Comparison of ENCODE assay signal across 8 mouse cellular contexts in the genomic region with DNA sequence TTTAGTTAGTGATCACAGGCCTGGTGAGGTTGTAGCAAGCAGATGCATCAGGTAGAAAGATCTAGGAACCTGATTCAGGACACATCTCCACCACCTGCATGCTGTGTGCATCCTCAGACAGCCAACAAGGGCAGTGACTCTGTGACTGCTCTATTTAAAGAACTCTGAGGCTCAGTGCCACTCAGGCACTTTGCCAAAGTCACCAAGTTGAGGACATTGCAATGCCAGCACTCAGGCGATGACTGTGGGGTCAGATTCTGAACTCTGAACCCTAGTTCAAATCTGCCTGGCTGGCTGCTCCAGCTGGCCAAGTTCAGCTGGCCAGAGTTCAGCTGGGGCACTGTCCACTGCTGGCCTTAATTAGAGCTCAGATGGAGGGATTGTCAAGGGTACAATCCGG. TPM values are rescaled to one million over a fixed set of nuclear protein-coding genes. Genes with fewer than 3 reads are reported as not detected.
DNase-seq lines count a peak whose midpoint lies in the region; ATAC-seq and TF ChIP-seq lines count a peak whose summit lies in the region.

No protein-coding gene starts in this region.

- ATAC-seq in cerebellum, adult (ENCODE audit: insufficient number of reproducible peaks, low FRiP score, low TSS enrichment): no peak
- ATAC-seq in heart, embryonic 11.5 days (replicated peaks; ENCODE audit: insufficient number of reproducible peaks, low FRiP score, low TSS enrichment): no peak
- ATAC-seq in forebrain, embryonic 13.5 days: no peak
- ATAC-seq in midbrain, embryonic 16.5 days: no peak

- no peak; the same call in 1 of the 2 replicates for TF ChIP-seq CTCF in cerebellum, adult 2 months (IDR thresholded peaks at IDR 0.05; ENCODE audit: borderline replicate concordance, insufficient read depth, low read depth, low read length)

- H3K9me3 ChIP-seq in heart, embryonic 11.5 days (replicated peaks; ENCODE audit: control insufficient read depth, low read length): no peaks in the 10 kb centered on the region
- no peaks in the 10 kb centered on the region for H3K9me3 ChIP-seq in forebrain, embryonic 13.5 days (replicated peaks)
- H3K9me3 ChIP-seq in midbrain, embryonic 16.5 days (replicated peaks; ENCODE audit: control insufficient read depth, low read length, poor library complexity, severe bottlenecking): no peaks in the 10 kb centered on the region

- H3K27ac ChIP-seq in cerebellum, adult 2 months (ENCODE audit: insufficient read depth, low read length): peak overlapping the region; percentile 67; the same call in 1 of the 2 replicates
- H3K27ac ChIP-seq in heart, embryonic 11.5 days (ENCODE audit: low read depth, low read length): peak overlapping the region; percentile 22; the same call in 1 of the 2 replicates
- H3K27ac ChIP-seq in forebrain, embryonic 13.5 days: no peak overlapping the region
- no peak overlapping the region for H3K27ac ChIP-seq in midbrain, embryonic 16.5 days (ENCODE audit: low read length)

- WGBS in cerebellum, adult 2 months: 17% methylated on average over 2 of the region's 2 CpGs
- WGBS in heart, embryonic 11.5 days (ENCODE audit: insufficient replicate concordance): 60% methylated on average over 2 of the region's 2 CpGs
- WGBS in forebrain, embryonic 13.5 days: 93% methylated on average over 2 of the region's 2 CpGs
- WGBS in midbrain, embryonic 16.5 days: 91% methylated on average over 2 of the region's 2 CpGs

- peak in 1 of 2 experiments; percentile 28 for DNase-seq in cerebellum, adult 2 months
- peak; percentile 42 to 52 for DNase-seq in adrenal gland, adult 18-20 months (ENCODE audit: low spot score in 2 of 2)
- DNase-seq in lung, adult 18-20 months: peak; percentile 83 to 87
- no peak for DNase-seq in left cerebral cortex, adult 11 months (ENCODE audit: low spot score)

- H3K4me1 ChIP-seq in cerebellum, adult 2 months (ENCODE audit: control insufficient read depth, insufficient read depth, low read length): peaks cover 6% of the 10 kb centered on the region; the same call in 1 of the 2 replicates
- peaks cover 14% of the 10 kb centered on the region for H3K4me1 ChIP-seq in heart, embryonic 11.5 days (ENCODE audit: control insufficient read depth, insufficient read depth, low read length)
- no peaks in the 10 kb centered on the region for H3K4me1 ChIP-seq in forebrain, embryonic 13.5 days
- no peaks in the 10 kb centered on the region for H3K4me1 ChIP-seq in midbrain, embryonic 16.5 days (ENCODE audit: control insufficient read depth, insufficient read depth, low read length)

- H3K36me3 ChIP-seq in heart, embryonic 11.5 days (ENCODE audit: control insufficient read depth, insufficient read depth, low read length): no peaks in the 10 kb centered on the region
- H3K36me3 ChIP-seq in forebrain, embryonic 13.5 days (ENCODE audit: poor library complexity, severe bottlenecking): no peaks in the 10 kb centered on the region
- no peaks in the 10 kb centered on the region for H3K36me3 ChIP-seq in midbrain, embryonic 16.5 days (ENCODE audit: control insufficient read depth, insufficient read depth, low read length)

- H3K4me2 ChIP-seq in heart, embryonic 11.5 days: no peak overlapping the region
- no peak overlapping the region for H3K4me2 ChIP-seq in forebrain, embryonic 13.5 days
- no peak overlapping the region for H3K4me2 ChIP-seq in midbrain, embryonic 16.5 days (ENCODE audit: low read length)

- no peaks in the 10 kb centered on the region for H3K27me3 ChIP-seq in cerebellum, adult 2 months (ENCODE audit: control insufficient read depth, insufficient read depth, low read length)
- no peaks in the 10 kb centered on the region for H3K27me3 ChIP-seq in heart, embryonic 11.5 days (ENCODE audit: control insufficient read depth, insufficient read depth, low read length)
- H3K27me3 ChIP-seq in forebrain, embryonic 13.5 days: no peaks in the 10 kb centered on the region
- no peaks in the 10 kb centered on the region for H3K27me3 ChIP-seq in midbrain, embryonic 16.5 days (ENCODE audit: control insufficient read depth, insufficient read depth, low read depth, low read length)

- TF ChIP-seq POLR2A in cerebellum, adult 2 months (IDR thresholded peaks at IDR 0.05; ENCODE audit: borderline replicate concordance, insufficient read depth, low read length): no peak

- H3K4me3 ChIP-seq in cerebellum, adult 2 months (replicated peaks; ENCODE audit: insufficient read depth, low read depth, low read length): no peak overlapping the region
- no peak overlapping the region for H3K4me3 ChIP-seq in heart, embryonic 11.5 days (ENCODE audit: low read depth, low read length)
- H3K4me3 ChIP-seq in forebrain, embryonic 13.5 days: no peak overlapping the region
- no peak overlapping the region for H3K4me3 ChIP-seq in midbrain, embryonic 16.5 days (ENCODE audit: low read depth, low read length)

- H3K9ac ChIP-seq in heart, embryonic 11.5 days (ENCODE audit: low read depth, low read length): no peak overlapping the region
- no peak overlapping the region for H3K9ac ChIP-seq in forebrain, embryonic 13.5 days
- no peak overlapping the region for H3K9ac ChIP-seq in midbrain, embryonic 16.5 days (ENCODE audit: low read depth, low read length)

RNA-seq across cellular contexts. Expression of a gene that starts 22.3 kb away (rescaled TPM):
- polyA plus RNA-seq in cerebellum, adult 2 months (2012; rRNA removed): 119 and 125 TPM in 2 replicates
- 100 to 1,000 TPM; 100 to 109 TPM for total RNA-seq in adrenal gland, adult 18-20 months (2021)
- polyA plus RNA-seq in heart, embryonic 11.5 days (2014; fragmentation: Nextera tagmentation; extraction: Ambion mirVana): 80.5 and 84.1 TPM in 2 replicates
- 50.9 and 53.9 TPM in 2 replicates for polyA plus RNA-seq in forebrain, embryonic 13.5 days (2015; fragmentation: Nextera tagmentation; extraction: Ambion mirVana)
- polyA plus RNA-seq in midbrain, embryonic 16.5 days (2015; fragmentation: Nextera tagmentation; extraction: Ambion mirVana): 72.3 and 82.7 TPM in 2 replicates

RNA-seq across cellular contexts. Expression of a gene that starts 34.9 kb away (rescaled TPM):
- polyA plus RNA-seq in cerebellum, adult 2 months (2012; rRNA removed): 1.7 and 2.2 TPM in 2 replicates
- total RNA-seq in adrenal gland, adult 18-20 months (2021): under 1 TPM in 1 of 2 experiments, not detected in 1; 0.13 TPM
- 0.20 TPM in 1 of 2 replicates, not detected in the other for polyA plus RNA-seq in heart, embryonic 11.5 days (2014; fragmentation: Nextera tagmentation; extraction: Ambion mirVana)
- not detected in 2 replicates for polyA plus RNA-seq in forebrain, embryonic 13.5 days (2015; fragmentation: Nextera tagmentation; extraction: Ambion mirVana)
- polyA plus RNA-seq in midbrain, embryonic 16.5 days (2015; fragmentation: Nextera tagmentation; extraction: Ambion mirVana): 0.09 TPM in 1 of 2 replicates, not detected in the other

Comparison
In these comparisons a context has a peak if more than half of its experiments do, and no peak if none do; other contexts are left out.
1. H3K27ac ChIP-seq: peak in cerebellum, adult 2 months (single experiment) and heart, embryonic 11.5 days (single experiment); none in forebrain, embryonic 13.5 days (single experiment) and midbrain, embryonic 16.5 days (single experiment).